Mouse (Mus musculus) thymus, postnatal 4 days (tissue): Measurements from ENCODE around the gene Onecut1.

ENCODE experiments used
- DNase-seq: peaks from one replicate; pipeline ENCODE4 v3.0.0; 2021

The Onecut1 gene

GRCm38 (mm10) chr9:74912619-74913376, 51.1 kb downstream of the Onecut1 start:
- no peak for DNase-seq

GRCm38 (mm10) chr9:74915611-74916010, 53.9 kb downstream of the Onecut1 start:
- no peak for DNase-seq

GRCm38 (mm10) chr9:74920450-74920849, 58.7 kb downstream of the Onecut1 start:
- DNase-seq, result no peak

- DNase-seq, result no peak
These were observed 59.7 kb downstream of the Onecut1 start for GRCm38 (mm10) chr9:74921422-74921821.

GRCm38 (mm10) chr9:74922884-74923283, 61.2 kb downstream of the Onecut1 start:
- no peak for DNase-seq

- DNase-seq, result no peak
These were observed 61.7 kb downstream of the Onecut1 start for GRCm38 (mm10) chr9:74923291-74923977.

- no peak for DNase-seq
These were observed 63.6 kb downstream of the Onecut1 start for GRCm38 (mm10) chr9:74925220-74925769.

- DNase-seq, result no peak
These were observed 68.3 kb downstream of the Onecut1 start for GRCm38 (mm10) chr9:74929981-74930423.

- DNase-seq, result no peak
These were observed 68.9 kb downstream of the Onecut1 start for GRCm38 (mm10) chr9:74930653-74931052.

GRCm38 (mm10) chr9:74935289-74935688, 73.6 kb downstream of the Onecut1 start:
- DNase-seq, result no peak

GRCm38 (mm10) chr9:74937761-74938160, 76.0 kb downstream of the Onecut1 start:
- no peak for DNase-seq

GRCm38 (mm10) chr9:74938670-74939534, 77.2 kb downstream of the Onecut1 start:
- no peak for DNase-seq
